In genomic region chr4:120380811-120381391, GRCm38 (mm10) we compare ENCODE assay signal across 8 mouse cellular contexts. TPM values are rescaled to one million over a fixed set of nuclear protein-coding genes. Genes with fewer than 3 reads are reported as not detected.
DNase-seq lines count a peak whose midpoint lies in the region; ATAC-seq lines count a peak whose summit lies in the region.

No protein-coding gene starts in this region.

- no peak overlapping the region for H3K9ac ChIP-seq in heart, embryonic 12.5 days
- no peak overlapping the region for H3K9ac ChIP-seq in kidney, embryonic 15.5 days

- peak overlapping the region; percentile 9 for H3K4me2 ChIP-seq in heart, embryonic 12.5 days
- H3K4me2 ChIP-seq in kidney, embryonic 15.5 days: peak overlapping the region; percentile 41; the same call in 1 of the 2 replicates

- DNase-seq in A20 (ENCODE audit: low read depth, low spot score) (peak; percentile 83), liver (peak; percentile 47)
- DNase-seq in brain, adult 2 months (ENCODE audit: low read depth, low spot score): peak; percentile 96
- peak; percentile 99 for DNase-seq in fibroblast of lung, adult 2 months (ENCODE audit: low read depth)
- peak; percentile 78 for DNase-seq in telencephalon, adult 2 months (ENCODE audit: low read depth, low spot score)

- no peak overlapping the region for H3K27ac ChIP-seq in heart, embryonic 12.5 days (ENCODE audit: poor library complexity, severe bottlenecking)
- H3K27ac ChIP-seq in kidney, embryonic 15.5 days: no peak overlapping the region

- ATAC-seq in heart, embryonic 12.5 days (ENCODE audit: insufficient number of reproducible peaks, low FRiP score): peak; percentile 71
- peak; percentile 77 for ATAC-seq in kidney, embryonic 15.5 days (replicated peaks; ENCODE audit: low FRiP score)
- peak; percentile 63 for ATAC-seq in monocyte, adult 5-6 weeks (replicated peaks; ENCODE audit: insufficient number of reproducible peaks, low FRiP score, low TSS enrichment, poor library complexity, severe bottlenecking)

- H3K27me3 ChIP-seq in heart, embryonic 12.5 days (replicated peaks): peaks cover 18% of the 10 kb centered on the region
- 0 out of 2 replicates have a peak, but pooled peaks cover 14% of the 10 kb centered on the region for H3K27me3 ChIP-seq in kidney, embryonic 15.5 days

- H3K9me3 ChIP-seq in heart, embryonic 12.5 days (replicated peaks): no peaks in the 10 kb centered on the region
- H3K9me3 ChIP-seq in kidney, embryonic 15.5 days (replicated peaks): no peaks in the 10 kb centered on the region

- peaks cover 3% of the 10 kb centered on the region; the same call in 1 of the 2 replicates for H3K4me1 ChIP-seq in heart, embryonic 12.5 days (replicated peaks)
- 0 out of 2 replicates have a peak, but pooled peaks cover 5% of the 10 kb centered on the region for H3K4me1 ChIP-seq in kidney, embryonic 15.5 days

- 7% methylated on average over 7 of the region's 7 CpGs for WGBS in heart, embryonic 12.5 days
- WGBS in kidney, embryonic 15.5 days: 7% methylated on average over 7 of the region's 7 CpGs

- no peak overlapping the region for H3K4me3 ChIP-seq in heart, embryonic 12.5 days
- H3K4me3 ChIP-seq in kidney, embryonic 15.5 days (replicated peaks): no peak overlapping the region

- H3K36me3 ChIP-seq in heart, embryonic 12.5 days: no peaks in the 10 kb centered on the region
- no peaks in the 10 kb centered on the region for H3K36me3 ChIP-seq in kidney, embryonic 15.5 days

RNA-seq across cellular contexts. Expression of gene Scmh1, which starts 24.2 kb away (rescaled TPM):
- polyA plus RNA-seq in heart, embryonic 12.5 days (2016; fragmentation: Nextera tagmentation; extraction: Ambion mirVana): 90.1 and 102 TPM in 2 replicates
- polyA plus RNA-seq in kidney, embryonic 15.5 days (2015; fragmentation: Nextera tagmentation; extraction: Ambion mirVana): 41.8 and 43.5 TPM in 2 replicates
- total RNA-seq in monocyte, adult 5-6 weeks (2017): 7.2 to 17.6 TPM (median 8.5 TPM) in 3 replicates

Comparison
In these comparisons a context has a peak if more than half of its experiments do, and no peak if none do; other contexts are left out.
1. DNase-seq: peak in every context shown above with its lines; median percentile 99 in fibroblast of lung, adult 2 months; 96 in brain, adult 2 months; 83 in A20; 78 in telencephalon, adult 2 months; 47 in liver.